Mouse (Mus musculus) erythroblast, embryonic 14.5 days (primary cell): Measurements from ENCODE around the gene Tnni3k. TPM values are rescaled to one million over a fixed set of nuclear protein-coding genes. Genes with fewer than 3 reads are reported as not detected.

Experiments
- H3K27me3 ChIP-seq: 2 replicates; pipeline ENCODE4 v1.6.1; 2012; ENCODE audit warnings: inconsistent platforms; ENCODE audit not compliant: control insufficient read depth
- H3K36me3 ChIP-seq: 2 replicates; pipeline ENCODE4 v1.6.1; 2012; ENCODE audit warnings: mild to moderate bottlenecking, inconsistent platforms; ENCODE audit not compliant: control insufficient read depth
- H3K4me1 ChIP-seq: 2 replicates; pipeline ENCODE4 v1.6.1; 2012; ENCODE audit warnings: inconsistent platforms; ENCODE audit not compliant: control insufficient read depth
- H3K4me3 ChIP-seq: replicated peaks from 2 replicates; pipeline ENCODE3; 2012; ENCODE audit warnings: moderate library complexity, mild to moderate bottlenecking, inconsistent platforms
- H3K9me3 ChIP-seq: 2 replicates; pipeline ENCODE4 v1.6.1; 2012; ENCODE audit warnings: low read length, inconsistent platforms, mixed read lengths; ENCODE audit not compliant: control insufficient read depth
- GATA1 ChIP-seq: IDR thresholded peaks from 2 replicates; pipeline ENCODE4 v1.6.1; 2012; ENCODE audit warnings: low read length, inconsistent platforms, mixed read lengths
- TAL1 ChIP-seq: IDR thresholded peaks from 3 replicates; pipeline ENCODE4 v1.6.1; 2012; ENCODE audit warnings: low read length, inconsistent platforms, mixed read lengths
- polyA plus RNA-seq: library from polyadenylated mRNA; stranded (reverse); fragments of >175 nt; gene quantifications from 2 replicates; pipeline ENCODE4 v1.2.3, GENCODE M21; 2012

Gene Tnni3k
- polyA plus RNA-seq, 1 experiment, result not detected

DNA sequence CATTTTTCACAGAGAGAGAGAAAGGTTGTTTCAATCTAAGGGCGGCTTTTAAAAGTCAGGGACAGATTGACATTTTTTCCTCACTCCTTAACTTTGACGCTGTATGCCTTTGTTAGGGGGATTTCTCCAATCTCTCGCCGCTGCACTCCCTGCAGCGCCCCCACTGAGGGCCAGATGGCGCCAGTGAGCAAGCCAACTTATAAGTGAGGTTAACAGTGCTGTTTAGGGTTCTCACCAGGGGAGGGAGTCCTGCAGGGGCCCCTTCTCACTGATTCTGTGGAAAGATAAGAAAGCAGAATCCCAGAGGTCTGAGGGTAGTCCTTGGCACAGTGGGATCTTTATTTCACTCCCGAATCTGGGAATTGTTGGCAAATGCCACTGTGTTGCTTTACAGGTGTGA lies 237.5 kb downstream of the Tnni3k start:
- H3K9me3 ChIP-seq, result no peaks in the 10 kb centered on the region
- TF ChIP-seq TAL1 (no peak), GATA1 (no peak)

DNA sequence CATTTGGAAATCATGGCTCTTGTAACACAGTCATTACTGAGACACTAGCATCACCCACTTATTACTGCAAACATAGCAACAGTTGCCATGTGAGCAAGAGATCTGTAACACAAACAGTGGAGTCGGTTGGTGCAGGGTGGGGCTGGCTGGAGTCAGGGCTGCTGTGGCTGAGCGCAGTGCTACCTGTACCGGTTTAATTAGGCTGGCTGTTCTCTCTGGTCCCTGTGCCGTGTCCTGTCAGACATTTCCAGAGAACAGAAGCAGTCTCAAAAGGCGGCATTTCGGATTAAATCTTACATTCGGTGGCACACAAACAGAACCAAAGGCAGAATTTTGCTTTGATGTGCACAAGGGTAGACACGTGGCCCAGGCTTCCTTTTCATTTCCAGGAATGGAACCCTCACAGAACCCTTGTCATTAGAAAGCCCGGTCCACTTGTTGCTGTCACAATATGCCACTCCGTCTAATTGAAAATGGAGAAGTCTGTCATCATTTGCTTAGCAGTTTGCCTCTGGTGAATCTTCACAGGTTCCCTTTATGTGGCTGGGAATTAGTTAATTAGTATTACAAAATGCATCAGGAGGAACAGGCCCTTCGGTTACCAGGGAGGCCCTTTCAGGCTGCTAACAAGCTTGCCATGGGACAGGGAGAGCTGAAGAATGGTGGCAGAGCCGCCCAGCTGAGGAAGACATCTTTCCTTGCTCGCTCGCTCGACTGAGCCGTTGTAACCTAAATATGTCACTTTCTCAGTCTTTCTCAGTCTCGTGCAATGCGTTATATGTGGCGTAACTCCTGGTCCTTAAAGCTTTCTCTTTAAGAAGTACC lies 238.2 kb downstream of the Tnni3k start:
- TF ChIP-seq GATA1 (no peak), TAL1 (no peak)
- Histone ChIP-seq H3K4me3 (no peak overlapping the region), H3K27me3 (no peaks in the 10 kb centered on the region; the same call in 1 of the 2 replicates), H3K9me3 (peaks cover under 1% of the 10 kb centered on the region; the same call in 1 of the 2 replicates), H3K4me1 (no peaks in the 10 kb centered on the region), H3K36me3 (no peaks in the 10 kb centered on the region)

More for the DNA sequence above, 237.5 kb downstream of the Tnni3k start:
- H3K4me1 ChIP-seq, result no peaks in the 10 kb centered on the region
- H3K4me3 ChIP-seq, result no peak overlapping the region
- H3K27me3 ChIP-seq, result no peaks in the 10 kb centered on the region; the same call in 1 of the 2 replicates
- no peaks in the 10 kb centered on the region for H3K36me3 ChIP-seq

DNA sequence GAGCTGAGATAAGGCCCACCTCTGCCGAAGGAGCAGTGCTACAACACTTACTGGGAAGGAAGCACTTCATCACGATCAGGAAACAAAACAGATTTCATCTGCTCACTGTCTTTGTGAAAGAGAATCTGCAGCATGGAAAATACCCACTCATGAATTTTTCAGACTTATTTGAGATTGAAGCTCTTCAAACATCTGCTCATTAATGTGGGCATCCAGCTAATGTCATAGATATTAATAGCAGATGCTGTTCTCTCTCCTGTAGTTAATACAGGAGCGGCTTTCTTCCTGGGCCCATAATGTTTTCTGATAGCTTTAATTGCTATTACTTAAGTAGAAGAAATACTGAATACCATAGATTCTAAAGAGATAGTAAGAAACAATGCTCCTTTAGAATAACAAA lies 239.0 kb downstream of the Tnni3k start:
- no peaks in the 10 kb centered on the region for H3K36me3 ChIP-seq
- H3K4me3 ChIP-seq, result no peak overlapping the region
- no peaks in the 10 kb centered on the region for H3K4me1 ChIP-seq
- TF ChIP-seq GATA1 (no peak), TAL1 (no peak)
- no peaks in the 10 kb centered on the region; the same call in 1 of the 2 replicates for H3K27me3 ChIP-seq
- H3K9me3 ChIP-seq, result peaks cover 5% of the 10 kb centered on the region

DNA sequence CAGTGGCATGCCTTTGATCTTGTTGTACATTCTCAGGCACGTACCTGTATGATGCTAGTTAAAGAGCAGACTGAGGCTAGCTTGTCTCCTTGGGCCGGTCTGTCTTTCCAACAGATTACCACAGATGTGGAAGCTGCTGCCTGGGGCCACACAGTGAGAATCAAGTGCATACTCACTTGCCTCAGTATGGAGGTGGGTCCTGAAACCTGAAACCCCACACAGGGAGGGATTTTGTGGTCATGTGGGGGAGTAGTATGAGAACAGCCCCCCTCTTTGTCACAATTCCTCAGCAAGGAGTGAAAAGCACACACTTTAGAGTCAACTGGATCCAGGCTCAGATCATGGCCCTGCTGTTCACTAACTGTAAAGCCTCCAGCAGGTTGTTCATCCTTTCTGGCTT lies 239.6 kb downstream of the Tnni3k start:
- Histone ChIP-seq H3K36me3 (no peaks in the 10 kb centered on the region), H3K4me3 (no peak overlapping the region), H3K27me3 (no peaks in the 10 kb centered on the region; the same call in 1 of the 2 replicates), H3K9me3 (peaks cover 8% of the 10 kb centered on the region), H3K4me1 (no peaks in the 10 kb centered on the region)
- TF ChIP-seq TAL1, result no peak
- TF ChIP-seq GATA1, result no peak

DNA sequence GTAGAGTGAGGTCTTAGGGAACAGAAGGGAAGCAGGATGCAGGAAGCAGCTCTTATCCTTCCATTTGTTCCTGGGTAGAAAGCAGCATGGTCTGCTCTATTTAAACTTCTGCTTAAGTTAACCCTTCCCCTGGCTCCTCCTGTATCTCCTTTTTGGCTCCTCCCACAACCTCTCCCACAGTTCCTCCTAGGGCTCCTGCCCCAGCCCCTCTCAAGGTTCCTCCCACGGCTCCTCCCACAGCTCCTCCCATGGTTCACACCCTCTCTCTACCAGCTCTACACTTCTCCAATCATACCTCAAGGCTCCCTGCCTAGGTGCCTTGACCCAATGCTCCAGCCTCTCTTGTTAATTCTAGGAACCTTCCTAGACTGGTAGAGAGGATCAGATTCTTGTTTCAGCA lies 242.3 kb downstream of the Tnni3k start:
- Histone ChIP-seq H3K4me3 (no peak overlapping the region), H3K27me3 (no peaks in the 10 kb centered on the region; the same call in 1 of the 2 replicates), H3K36me3 (no peaks in the 10 kb centered on the region), H3K9me3 (peaks cover 10% of the 10 kb centered on the region), H3K4me1 (no peaks in the 10 kb centered on the region)
- TF ChIP-seq GATA1 (no peak), TAL1 (no peak)

DNA sequence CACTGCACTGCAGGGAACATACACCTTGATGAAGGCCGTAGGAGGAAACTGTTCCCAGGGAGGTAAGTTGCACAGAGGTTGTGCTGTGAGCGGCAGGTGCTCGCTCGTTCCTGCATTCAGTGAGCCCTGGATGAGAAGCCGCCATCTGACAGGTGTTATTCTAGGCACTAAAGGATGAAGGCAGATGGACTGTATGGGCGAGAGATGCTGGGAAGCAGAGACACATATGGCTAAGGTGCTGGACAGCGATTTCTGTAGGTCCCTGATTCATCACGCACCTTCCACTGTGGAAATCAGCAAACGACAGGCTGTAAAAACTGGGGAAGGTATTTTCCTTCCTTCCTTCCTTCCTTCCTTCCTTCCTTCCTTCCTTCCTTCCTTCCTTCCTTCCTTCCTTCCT lies 243.4 kb downstream of the Tnni3k start:
- Histone ChIP-seq H3K27me3 (no peaks in the 10 kb centered on the region; the same call in 1 of the 2 replicates), H3K4me1 (no peaks in the 10 kb centered on the region), H3K4me3 (no peak overlapping the region), H3K9me3 (peaks cover 11% of the 10 kb centered on the region), H3K36me3 (no peaks in the 10 kb centered on the region)
- TF ChIP-seq TAL1 (no peak), GATA1 (no peak)

DNA sequence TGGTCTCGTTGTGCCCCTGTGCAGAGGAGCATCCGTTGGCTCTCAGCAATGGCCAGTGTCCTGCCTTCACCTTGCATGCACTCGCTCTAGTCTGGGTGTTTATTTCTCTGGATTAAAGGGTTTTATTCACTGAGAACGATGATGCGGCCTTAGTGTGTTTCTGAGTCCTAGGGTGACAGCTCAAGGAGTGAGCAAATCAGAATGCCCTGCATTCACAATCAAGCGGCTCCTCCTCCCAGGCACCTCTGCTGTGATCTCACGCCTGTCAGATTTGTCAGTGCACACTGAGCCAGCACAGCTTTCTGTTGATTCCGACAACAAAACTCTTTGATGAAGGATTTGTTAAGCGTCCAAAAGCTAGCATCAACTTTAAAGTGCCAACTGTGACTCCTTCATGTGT lies 243.9 kb downstream of the Tnni3k start:
- H3K9me3 ChIP-seq, result peaks cover 11% of the 10 kb centered on the region
- no peaks in the 10 kb centered on the region; the same call in 1 of the 2 replicates for H3K27me3 ChIP-seq
- no peaks in the 10 kb centered on the region for H3K4me1 ChIP-seq
- no peak overlapping the region for H3K4me3 ChIP-seq
- TF ChIP-seq GATA1 (no peak), TAL1 (no peak)
- no peaks in the 10 kb centered on the region for H3K36me3 ChIP-seq

DNA sequence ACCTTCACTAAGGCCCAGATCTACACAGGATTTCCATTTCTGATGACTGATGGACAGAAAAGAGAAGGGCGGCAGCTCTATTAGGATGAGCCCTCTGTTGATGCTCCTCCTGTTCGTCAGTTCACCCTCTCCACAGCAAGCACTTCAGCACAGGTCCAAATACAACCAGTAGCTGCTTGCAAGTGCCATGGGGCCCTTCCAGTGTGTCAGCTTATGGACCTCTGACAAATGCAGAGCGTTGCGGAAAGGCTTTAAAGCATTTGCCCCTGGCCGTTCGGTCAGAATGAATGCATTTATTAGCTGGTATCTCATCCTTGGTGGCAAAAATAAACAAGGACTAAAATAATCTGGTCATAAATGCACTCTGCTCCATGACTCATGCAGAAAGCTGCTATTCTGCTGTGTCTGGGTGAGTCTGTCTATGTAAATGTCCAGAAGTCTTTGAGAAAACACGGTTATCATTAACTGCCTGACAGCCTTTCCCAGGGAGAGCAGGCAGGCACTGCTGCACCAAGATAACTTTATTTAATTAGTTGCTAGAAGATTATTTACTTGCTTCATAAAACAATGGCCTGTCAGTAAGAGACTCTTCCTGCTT lies 244.8 kb downstream of the Tnni3k start:
- Histone ChIP-seq H3K36me3 (no peaks in the 10 kb centered on the region), H3K4me1 (no peaks in the 10 kb centered on the region), H3K9me3 (peaks cover 11% of the 10 kb centered on the region), H3K27me3 (no peaks in the 10 kb centered on the region; the same call in 1 of the 2 replicates), H3K4me3 (no peak overlapping the region)
- TF ChIP-seq TAL1, result no peak
- no peak for TF ChIP-seq GATA1

DNA sequence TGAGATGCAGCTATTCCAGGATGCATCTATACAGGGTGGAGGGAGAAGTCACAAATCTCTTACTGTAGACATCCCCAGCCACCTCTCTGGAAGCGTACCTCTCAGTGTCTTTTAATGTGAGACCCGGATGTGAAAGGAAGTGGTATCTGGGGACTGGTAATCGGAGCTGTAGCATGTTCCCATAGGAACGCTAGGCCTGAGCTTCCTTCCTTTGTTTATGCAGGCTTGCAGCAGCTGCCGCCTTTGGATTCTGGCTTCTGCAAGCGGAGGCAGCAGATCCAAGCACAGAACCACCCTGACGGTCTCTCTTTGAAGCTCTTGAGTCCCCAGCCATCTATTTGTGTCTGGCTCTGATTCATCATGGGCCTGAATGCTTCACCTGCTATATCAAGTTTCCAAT lies 248.6 kb downstream of the Tnni3k start:
- Histone ChIP-seq H3K9me3 (peaks cover 7% of the 10 kb centered on the region), H3K36me3 (no peaks in the 10 kb centered on the region), H3K27me3 (no peaks in the 10 kb centered on the region; the same call in 1 of the 2 replicates), H3K4me3 (no peak overlapping the region), H3K4me1 (no peaks in the 10 kb centered on the region)
- no peak for TF ChIP-seq TAL1
- TF ChIP-seq GATA1, result no peak
